Mouse (Mus musculus) hindbrain, embryonic 12.5 days (tissue): ENCODE measurements around the gene Ccdc142. TPM values are rescaled to one million over a fixed set of nuclear protein-coding genes. Genes with fewer than 3 reads are reported as not detected.

Source experiments
- ATAC-seq: fragments of 200-750 bp; cut with Nextera tagmentation; 2 replicates; pipeline ENCODE4 v1.8.0; 2017; ENCODE audit warnings: moderate TSS enrichment; ENCODE audit not compliant: low FRiP score
- H3K27ac ChIP-seq: fragments of 300-500 bp; sonication (generic); 2 replicates; pipeline ENCODE4 v1.5.1; 2016; ENCODE audit warnings: mild to moderate bottlenecking
- H3K27me3 ChIP-seq: fragments of 300-500 bp; sonication (generic); 2 replicates; pipeline ENCODE4 v1.6.1; 2016; ENCODE audit warnings: mild to moderate bottlenecking
- H3K36me3 ChIP-seq: fragments of 300-500 bp; sonication (generic); 2 replicates; pipeline ENCODE4 v1.6.1; 2016; ENCODE audit warnings: mild to moderate bottlenecking
- H3K4me1 ChIP-seq: fragments of 300-500 bp; sonication (generic); 2 replicates; pipeline ENCODE4 v1.6.1; 2016
- H3K4me2 ChIP-seq: fragments of 300-500 bp; sonication (generic); replicated peaks from 2 replicates; pipeline ENCODE4 v1.6.1; 2016; ENCODE audit warnings: mild to moderate bottlenecking
- H3K4me3 ChIP-seq: fragments of 300-500 bp; sonication (generic); 2 replicates; pipeline ENCODE4 v1.5.1; 2016; ENCODE audit warnings: mild to moderate bottlenecking
- H3K9ac ChIP-seq: fragments of 300-500 bp; sonication (generic); 2 replicates; pipeline ENCODE4 v1.6.1; 2016; ENCODE audit warnings: mild to moderate bottlenecking, moderate library complexity
- H3K9me3 ChIP-seq: fragments of 300-500 bp; sonication (generic); replicated peaks from 2 replicates; pipeline ENCODE4 v1.6.1; 2016; ENCODE audit warnings: mild to moderate bottlenecking
- WGBS: fragments of 180-500 bp; shearing (Covaris S2); methylation state at CpG from one replicate; pipeline ENCODE4 v1.1.7; 2016; 5-methylcytosine and 5-hydroxymethylcytosine counted together
- polyA plus RNA-seq: library from polyadenylated mRNA; unstranded; fragments of >200 nt; fragmentation: Nextera tagmentation; extraction: Ambion mirVana; gene quantifications from 2 replicates; pipeline ENCODE4 v1.2.1, GENCODE M21; 2016

Ccdc142 gene
- polyA plus RNA-seq, 1 experiment from 2014 or later, result 3.3 TPM

GRCm38 (mm10) chr6:83115011-83115671 is 13.7 kb downstream of the Ccdc142 start, which contains the start of gene Mogs:
Gene Mogs (plus strand): TSS chr6:83115496.
- Histone ChIP-seq H3K4me3 (peak within 1 kb of the TSS; percentile 88), H3K27me3 (no peaks in the 10 kb centered on the region), H3K4me1 (peaks cover 42% of the 10 kb centered on the region), H3K4me2 (peak within 1 kb of the TSS; percentile 92), H3K9ac (peak within 1 kb of the TSS; percentile 95), H3K27ac (peak within 1 kb of the TSS; percentile 77), H3K36me3 (peaks cover 34% of the 10 kb centered on the region), H3K9me3 (no peaks in the 10 kb centered on the region)
- 2% methylated on average over 48 of the region's 58 CpGs for WGBS
- peak; percentile 87 for ATAC-seq

- WGBS, result 2% methylated on average over 46 of the region's 48 CpGs
- H3K4me1 ChIP-seq, result peaks cover 45% of the 10 kb centered on the region
Observed at GRCm38 (mm10) chr6:83115682-83116372, 14.4 kb downstream of the Ccdc142 start.

GRCm38 (mm10) chr6:83116373-83117164 is 15.2 kb downstream of the Ccdc142 start:
- Histone ChIP-seq H3K4me2 (peak overlapping the region; percentile 92), H3K36me3 (peaks cover 29% of the 10 kb centered on the region), H3K4me3 (peak overlapping the region; percentile 88), H3K4me1 (peaks cover 45% of the 10 kb centered on the region), H3K9me3 (no peaks in the 10 kb centered on the region), H3K27me3 (no peaks in the 10 kb centered on the region), H3K9ac (peak overlapping the region; percentile 95), H3K27ac (0 out of 2 replicates have a peak overlapping the region, but pooled peaks have one; percentile 77)
- ATAC-seq, result no peak
- WGBS, result 82% methylated on average over 11 of the region's 11 CpGs

More at GRCm38 (mm10) chr6:83115682-83116372, 14.4 kb downstream of the Ccdc142 start:
- Histone ChIP-seq H3K4me2 (peak overlapping the region; percentile 92), H3K9me3 (no peaks in the 10 kb centered on the region), H3K9ac (peak overlapping the region; percentile 95), H3K27me3 (no peaks in the 10 kb centered on the region), H3K36me3 (peaks cover 32% of the 10 kb centered on the region), H3K4me3 (peak overlapping the region; percentile 88), H3K27ac (peak overlapping the region; percentile 77)
- peak; percentile 65; the same call in 1 of the 2 replicates for ATAC-seq

- no peak for ATAC-seq
- Histone ChIP-seq H3K4me1 (peaks cover 47% of the 10 kb centered on the region), H3K4me3 (no peak overlapping the region), H3K27ac (0 out of 2 replicates have a peak overlapping the region, but pooled peaks have one; percentile 14), H3K27me3 (no peaks in the 10 kb centered on the region), H3K36me3 (peaks cover 29% of the 10 kb centered on the region), H3K9me3 (no peaks in the 10 kb centered on the region), H3K4me2 (peak overlapping the region; percentile 92; the same call in 1 of the 2 replicates), H3K9ac (no peak overlapping the region)
- 89% methylated on average over 4 of the region's 4 CpGs for WGBS
Observed at GRCm38 (mm10) chr6:83117165-83117438, 15.7 kb downstream of the Ccdc142 start.

GRCm38 (mm10) chr6:83117616-83118015 is 16.2 kb downstream of the Ccdc142 start:
- 94% methylated on average over 13 of the region's 13 CpGs for WGBS
- Histone ChIP-seq H3K4me3 (no peak overlapping the region), H3K4me1 (peaks cover 52% of the 10 kb centered on the region)

GRCm38 (mm10) chr6:83118369-83118768 is 17.0 kb downstream of the Ccdc142 start:
- no peaks in the 10 kb centered on the region for H3K27me3 ChIP-seq
- 84% methylated on average over 11 of the region's 11 CpGs for whole genome bisulfite sequencing
- no peaks in the 10 kb centered on the region for H3K9me3 ChIP-seq
- H3K27ac ChIP-seq, result 0 out of 2 replicates have a peak overlapping the region, but pooled peaks have one; percentile 23
- no peak overlapping the region for H3K4me3 ChIP-seq
- H3K4me2 ChIP-seq, result no peak overlapping the region
- peaks cover 59% of the 10 kb centered on the region for H3K4me1 ChIP-seq
- no peak for ATAC-seq
- peaks cover 29% of the 10 kb centered on the region for H3K36me3 ChIP-seq
- no peak overlapping the region for H3K9ac ChIP-seq

More at GRCm38 (mm10) chr6:83117616-83118015, 16.2 kb downstream of the Ccdc142 start:
- no peak for ATAC-seq
- no peaks in the 10 kb centered on the region for H3K9me3 ChIP-seq
- no peak overlapping the region for H3K27ac ChIP-seq
- H3K4me2 ChIP-seq, result no peak overlapping the region
- H3K36me3 ChIP-seq, result peaks cover 29% of the 10 kb centered on the region
- no peaks in the 10 kb centered on the region for H3K27me3 ChIP-seq
- H3K9ac ChIP-seq, result peak overlapping the region; percentile 32

- Histone ChIP-seq H3K4me2 (peak overlapping the region; percentile 84), H3K4me1 (peaks cover 65% of the 10 kb centered on the region), H3K27me3 (no peaks in the 10 kb centered on the region), H3K9me3 (no peaks in the 10 kb centered on the region), H3K36me3 (peaks cover 29% of the 10 kb centered on the region), H3K4me3 (peak overlapping the region; percentile 82), H3K9ac (peak overlapping the region; percentile 91), H3K27ac (no peak overlapping the region)
- 89% methylated on average over 14 of the region's 14 CpGs for WGBS
- ATAC-seq, result no peak
Observed at GRCm38 (mm10) chr6:83118825-83119733, 17.7 kb downstream of the Ccdc142 start.

- Histone ChIP-seq H3K4me2 (peak overlapping the region; percentile 84), H3K9me3 (no peaks in the 10 kb centered on the region), H3K4me3 (peak overlapping the region; percentile 82), H3K36me3 (peaks cover 29% of the 10 kb centered on the region), H3K27me3 (no peaks in the 10 kb centered on the region), H3K27ac (peak overlapping the region; percentile 97; the same call in 1 of the 2 replicates), H3K9ac (peak overlapping the region; percentile 91), H3K4me1 (peaks cover 67% of the 10 kb centered on the region)
- WGBS, result 75% methylated on average over 7 of the region's 7 CpGs
- ATAC-seq, result no peak
Observed at GRCm38 (mm10) chr6:83119734-83120051, 18.3 kb downstream of the Ccdc142 start.

GRCm38 (mm10) chr6:83120930-83121862 is 19.8 kb downstream of the Ccdc142 start, which contains the start of gene Wbp1:
Gene Wbp1 (minus strand): TSS chr6:83121559.
- Histone ChIP-seq H3K27ac (peak within 1 kb of the TSS; percentile 99), H3K4me3 (peak within 1 kb of the TSS; percentile 82), H3K9ac (peak within 1 kb of the TSS; percentile 97), H3K9me3 (no peaks in the 10 kb centered on the region), H3K36me3 (peaks cover 29% of the 10 kb centered on the region), H3K27me3 (no peaks in the 10 kb centered on the region), H3K4me1 (peaks cover 64% of the 10 kb centered on the region), H3K4me2 (peak within 1 kb of the TSS; percentile 95)
- ATAC-seq, result peak; percentile 94
- under 1% methylated on average over 38 of the region's 38 CpGs for WGBS

GRCm38 (mm10) chr6:83121863-83122710 is 20.7 kb downstream of the Ccdc142 start:
- Histone ChIP-seq H3K4me3 (peak overlapping the region; percentile 82), H3K4me1 (peaks cover 55% of the 10 kb centered on the region), H3K27me3 (no peaks in the 10 kb centered on the region), H3K4me2 (peak overlapping the region; percentile 95), H3K9me3 (no peaks in the 10 kb centered on the region), H3K36me3 (peaks cover 27% of the 10 kb centered on the region), H3K9ac (peak overlapping the region; percentile 97), H3K27ac (peak overlapping the region; percentile 99)
- ATAC-seq, result peak; percentile 11; the same call in 1 of the 2 replicates
- 2% methylated on average over 46 of the region's 52 CpGs for WGBS
